Mouse (Mus musculus): Measurements from ENCODE around the gene Tut7. TPM values are rescaled to one million over a fixed set of nuclear protein-coding genes. Genes with fewer than 3 reads are reported as not detected.
"Not testable (repeated sequence)": the region's sequence is repeated elsewhere in the genome, so short reads cannot be mapped to it uniquely, and the experiment has no call there.

Tut7 gene
- polyA plus RNA-seq, 1 experiment from 2014 or later, result 48.1 TPM

GRCm38 (mm10) chr13:59842226-59843210 is 19.6 kb upstream of the Tut7 start:
- Histone ChIP-seq H3K4me2 (0 out of 2 replicates have a peak overlapping the region, but pooled peaks have one; percentile 24), H3K9ac (no peak overlapping the region), H3K27ac (no peak overlapping the region), H3K9me3 (no peaks in the 10 kb centered on the region), H3K4me1 (no peaks in the 10 kb centered on the region), H3K4me3 (replicated peaks) (no peak overlapping the region), H3K27me3 (replicated peaks) (no peaks in the 10 kb centered on the region), H3K36me3 (no peaks in the 10 kb centered on the region)
- WGBS, result 34% methylated on average over 16 of the region's 16 CpGs
- ATAC-seq (ENCODE audit: insufficient read depth, low FRiP score, low read depth), result no peak

DNA sequence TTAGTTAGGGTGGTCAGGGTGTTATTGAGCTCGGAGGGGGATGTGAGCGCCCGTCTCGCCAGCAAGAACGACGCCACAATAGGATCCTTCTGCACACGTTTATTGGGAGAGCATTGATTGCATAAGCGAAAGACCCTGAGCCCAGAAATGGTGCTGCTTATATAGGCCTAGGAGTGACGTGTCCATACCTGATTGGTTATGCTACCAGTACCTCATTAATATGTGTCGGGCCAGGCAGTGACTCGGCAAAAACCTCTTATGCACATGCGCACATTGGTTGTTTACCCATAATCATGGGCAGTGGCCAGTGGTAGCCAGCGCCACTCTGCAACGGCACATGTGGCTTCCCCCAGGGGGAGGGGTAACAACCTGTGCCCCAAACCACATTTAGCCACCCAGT is 18.8 kb upstream of the Tut7 start:
- not testable (repeated sequence) for H3K9ac ChIP-seq; H3K9me3 ChIP-seq; H3K4me1 ChIP-seq; H3K27ac ChIP-seq; H3K27me3 ChIP-seq (replicated peaks); H3K4me3 ChIP-seq (replicated peaks); H3K4me2 ChIP-seq; ATAC-seq (ENCODE audit: insufficient read depth, low FRiP score, low read depth); H3K36me3 ChIP-seq
- WGBS, result 88% methylated on average over 14 of the region's 14 CpGs

DNA sequence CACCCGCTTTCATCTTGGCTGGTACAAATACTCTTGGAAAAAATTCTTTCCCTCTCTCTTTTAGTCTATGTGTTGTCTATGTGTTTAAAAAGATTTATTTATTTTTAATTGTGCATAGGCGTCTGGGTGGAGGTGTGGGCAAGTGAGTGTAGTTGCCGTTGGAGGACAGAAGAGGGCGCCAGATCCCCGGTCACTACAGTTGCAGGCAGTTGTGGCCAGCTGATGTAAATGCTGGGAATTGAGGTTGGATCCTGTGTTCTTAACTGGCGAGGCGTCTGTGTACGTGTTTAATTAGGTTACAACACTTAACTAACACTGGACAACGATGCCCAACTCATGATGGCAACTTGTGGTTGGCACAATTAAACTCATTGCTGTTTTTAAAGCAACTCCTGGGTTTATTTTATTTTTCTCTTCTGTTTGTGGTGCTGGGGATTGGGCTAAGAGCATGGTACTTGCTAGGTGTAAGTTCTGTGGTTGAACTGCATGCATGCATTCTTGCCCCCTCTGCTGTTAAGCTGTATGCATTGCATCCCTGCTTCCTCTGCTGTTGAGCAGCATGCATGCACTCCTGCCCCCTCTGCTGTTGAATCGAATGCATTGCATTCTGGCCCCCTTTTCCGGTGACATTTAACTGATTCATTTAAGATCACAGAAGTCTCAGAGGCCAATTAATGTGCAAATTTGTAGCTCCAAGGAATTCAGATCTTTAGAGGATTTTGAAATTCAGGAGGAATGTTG is 17.7 kb upstream of the Tut7 start:
- WGBS, result 76% methylated on average over 11 of the region's 11 CpGs
- peak; percentile 47; the same call in 1 of the 2 replicates for ATAC-seq (ENCODE audit: insufficient read depth, low FRiP score, low read depth)
- H3K27me3 ChIP-seq (replicated peaks), result no peaks in the 10 kb centered on the region
- H3K4me3 ChIP-seq (replicated peaks), result no peak overlapping the region
- no peaks in the 10 kb centered on the region for H3K36me3 ChIP-seq
- H3K9ac ChIP-seq, result no peak overlapping the region
- H3K4me1 ChIP-seq, result peaks cover 7% of the 10 kb centered on the region; the same call in 1 of the 2 replicates
- H3K4me2 ChIP-seq, result no peak overlapping the region
- H3K27ac ChIP-seq, result no peak overlapping the region
- H3K9me3 ChIP-seq, result no peaks in the 10 kb centered on the region

- H3K27me3 ChIP-seq (replicated peaks), result no peaks in the 10 kb centered on the region
These were observed 16.4 kb upstream of the Tut7 start for GRCm38 (mm10) chr13:59839356-59839755.

DNA sequence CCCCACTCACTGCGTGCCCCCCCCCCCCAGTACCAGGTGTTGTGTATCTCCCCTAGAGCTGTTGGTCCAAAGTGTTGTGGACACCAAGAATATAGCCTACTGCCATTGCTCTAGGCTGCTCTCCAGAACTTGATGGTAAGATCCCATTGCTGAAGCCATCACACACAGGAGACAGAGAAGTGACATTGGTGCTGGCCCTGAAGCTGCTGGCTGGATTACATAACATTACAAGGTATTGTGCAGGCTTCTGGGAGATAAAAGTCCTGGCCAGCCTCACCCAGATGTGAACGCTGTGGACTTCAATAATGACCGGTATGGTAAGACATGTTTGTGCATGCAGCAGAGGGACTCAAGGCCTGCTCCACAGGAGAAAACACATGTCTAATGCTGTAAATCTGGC is 15.5 kb upstream of the Tut7 start:
- Histone ChIP-seq H3K4me3 (replicated peaks) (no peak overlapping the region), H3K9me3 (no peaks in the 10 kb centered on the region), H3K9ac (no peak overlapping the region), H3K36me3 (no peaks in the 10 kb centered on the region), H3K27ac (no peak overlapping the region), H3K4me1 (peaks cover 20% of the 10 kb centered on the region), H3K4me2 (no peak overlapping the region), H3K27me3 (replicated peaks) (no peaks in the 10 kb centered on the region)
- no peak for ATAC-seq (ENCODE audit: insufficient read depth, low FRiP score, low read depth)
- 86% methylated on average over 3 of the region's 3 CpGs for WGBS

More at GRCm38 (mm10) chr13:59839356-59839755, 16.4 kb upstream of the Tut7 start:
- H3K4me1 ChIP-seq, result peaks cover 16% of the 10 kb centered on the region
- no peaks in the 10 kb centered on the region for H3K36me3 ChIP-seq
- H3K27ac ChIP-seq, result no peak overlapping the region
- 94% methylated on average over 9 of the region's 9 CpGs for WGBS
- no peaks in the 10 kb centered on the region for H3K9me3 ChIP-seq
- no peak overlapping the region for H3K9ac ChIP-seq
- ATAC-seq (ENCODE audit: insufficient read depth, low FRiP score, low read depth), result no peak
- H3K4me3 ChIP-seq (replicated peaks), result no peak overlapping the region
- H3K4me2 ChIP-seq, result no peak overlapping the region

DNA sequence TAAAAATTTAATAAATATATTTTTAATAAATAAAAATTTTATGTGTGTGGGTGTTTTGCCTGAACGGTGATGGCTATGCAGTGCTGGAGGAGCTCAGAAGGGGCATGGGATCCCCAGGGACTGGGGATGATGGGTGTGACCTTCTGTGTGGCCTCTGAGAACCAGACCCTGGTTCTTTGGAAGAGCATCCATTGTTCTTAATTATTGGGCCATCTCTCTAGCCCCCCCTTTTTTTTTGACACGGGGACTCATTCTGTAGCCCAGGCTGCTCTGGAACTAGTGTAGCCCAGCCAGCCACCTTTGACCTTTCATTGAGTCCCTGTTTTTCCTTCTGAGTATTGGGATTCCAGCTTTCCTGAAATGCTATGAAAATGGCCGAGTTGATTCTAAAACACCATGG is 13.9 kb upstream of the Tut7 start:
- WGBS, result 71% methylated on average over 3 of the region's 3 CpGs
- Histone ChIP-seq H3K27me3 (replicated peaks) (no peaks in the 10 kb centered on the region), H3K9ac (no peak overlapping the region), H3K4me3 (replicated peaks) (no peak overlapping the region), H3K4me1 (peaks cover 20% of the 10 kb centered on the region), H3K9me3 (no peaks in the 10 kb centered on the region), H3K27ac (no peak overlapping the region), H3K4me2 (no peak overlapping the region), H3K36me3 (no peaks in the 10 kb centered on the region)
- ATAC-seq (ENCODE audit: insufficient read depth, low FRiP score, low read depth), result no peak

GRCm38 (mm10) chr13:59836101-59836798 is 13.3 kb upstream of the Tut7 start:
- Histone ChIP-seq H3K9ac (no peak overlapping the region), H3K9me3 (no peaks in the 10 kb centered on the region), H3K4me2 (peak overlapping the region; percentile 25), H3K4me1 (peaks cover 20% of the 10 kb centered on the region), H3K27ac (peak overlapping the region; percentile 90), H3K36me3 (no peaks in the 10 kb centered on the region), H3K4me3 (replicated peaks) (no peak overlapping the region), H3K27me3 (replicated peaks) (no peaks in the 10 kb centered on the region)
- ATAC-seq (ENCODE audit: insufficient read depth, low FRiP score, low read depth), result peak; percentile 36
- WGBS, result 39% methylated on average over 14 of the region's 14 CpGs

DNA sequence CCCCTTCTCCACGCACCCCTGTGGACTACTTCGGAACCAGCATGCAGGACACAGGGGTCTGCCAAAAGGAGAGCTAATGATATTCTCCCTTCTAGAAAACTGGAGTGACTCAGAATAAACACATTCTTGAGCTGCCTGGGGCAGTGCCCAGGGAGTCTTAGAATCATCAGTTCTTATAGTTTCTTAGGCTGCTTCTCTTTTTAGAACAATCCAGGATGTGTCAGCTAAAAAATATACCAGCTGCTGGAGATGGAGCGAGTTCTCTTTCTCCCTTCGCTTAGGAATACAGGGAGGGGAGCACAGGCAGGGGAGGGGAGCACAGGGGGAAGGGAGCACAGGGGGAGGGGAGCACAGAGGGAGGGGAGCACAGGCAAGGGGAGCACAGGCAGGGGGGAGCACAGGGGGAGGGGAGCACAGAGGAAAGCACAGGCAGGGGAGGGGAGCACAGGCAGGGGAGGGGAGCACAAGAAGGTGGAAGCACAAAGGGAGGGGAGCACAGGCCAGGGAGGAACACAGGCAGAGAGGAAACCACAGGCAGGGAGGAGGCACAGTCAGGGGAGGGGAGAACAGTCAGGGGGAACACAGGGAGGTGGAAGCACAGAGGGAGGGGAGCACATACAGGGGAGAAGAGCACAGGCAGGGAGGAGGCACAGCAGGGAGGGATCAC is 12.0 kb upstream of the Tut7 start:
- WGBS, result 22% methylated on average over 4 of the region's 4 CpGs
- Histone ChIP-seq H3K4me1 (peaks cover 20% of the 10 kb centered on the region), H3K9ac (no peak overlapping the region), H3K36me3 (no peaks in the 10 kb centered on the region), H3K9me3 (no peaks in the 10 kb centered on the region), H3K27me3 (replicated peaks) (no peaks in the 10 kb centered on the region), H3K27ac (peak overlapping the region; percentile 90), H3K4me3 (replicated peaks) (no peak overlapping the region), H3K4me2 (no peak overlapping the region)
- ATAC-seq (ENCODE audit: insufficient read depth, low FRiP score, low read depth), result peak; percentile 63

- H3K9ac ChIP-seq, result no peak overlapping the region
- peaks cover 20% of the 10 kb centered on the region for H3K4me1 ChIP-seq
- no peaks in the 10 kb centered on the region for H3K9me3 ChIP-seq
- no peak overlapping the region for H3K4me2 ChIP-seq
- no peaks in the 10 kb centered on the region for H3K36me3 ChIP-seq
- H3K4me3 ChIP-seq (replicated peaks), result no peak overlapping the region
- 78% methylated on average over 7 of the region's 7 CpGs for WGBS
- H3K27me3 ChIP-seq (replicated peaks), result no peaks in the 10 kb centered on the region
- ATAC-seq (ENCODE audit: insufficient read depth, low FRiP score, low read depth), result no peak
- no peak overlapping the region for H3K27ac ChIP-seq
These were observed 9.9 kb upstream of the Tut7 start for GRCm38 (mm10) chr13:59832871-59833270.

- Histone ChIP-seq H3K9me3 (no peaks in the 10 kb centered on the region), H3K4me2 (no peak overlapping the region), H3K9ac (no peak overlapping the region), H3K4me1 (peaks cover 20% of the 10 kb centered on the region), H3K27ac (no peak overlapping the region), H3K36me3 (no peaks in the 10 kb centered on the region), H3K4me3 (replicated peaks) (no peak overlapping the region), H3K27me3 (replicated peaks) (no peaks in the 10 kb centered on the region)
- no peak for ATAC-seq (ENCODE audit: insufficient read depth, low FRiP score, low read depth)
- WGBS, result 62% methylated on average over 7 of the region's 7 CpGs
These were observed 9.5 kb upstream of the Tut7 start for GRCm38 (mm10) chr13:59832454-59832853.

DNA sequence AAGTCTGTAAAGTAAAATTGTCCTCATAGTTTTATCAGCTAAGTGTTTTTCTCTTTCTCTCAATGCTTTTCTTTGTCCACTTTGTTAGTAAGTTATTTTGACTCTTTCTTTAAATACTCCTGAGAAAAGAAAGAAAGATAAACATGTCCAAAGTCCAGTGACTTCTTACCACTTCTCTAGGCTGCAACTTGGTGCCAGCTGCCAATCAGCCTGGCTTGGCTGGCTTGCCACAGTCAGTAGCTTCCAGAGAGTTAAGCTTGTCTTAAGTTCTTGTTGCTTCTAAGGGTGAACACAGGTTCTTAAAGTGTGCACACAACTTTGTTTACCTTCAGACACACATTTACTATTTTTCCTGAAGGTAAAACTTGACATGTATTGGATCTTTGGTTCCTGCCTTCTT is 3.0 kb upstream of the Tut7 start:
- H3K36me3 ChIP-seq, result no peaks in the 10 kb centered on the region
- peaks cover 10% of the 10 kb centered on the region for H3K4me1 ChIP-seq
- H3K27ac ChIP-seq, result no peak overlapping the region
- no peaks in the 10 kb centered on the region for H3K9me3 ChIP-seq
- H3K27me3 ChIP-seq (replicated peaks), result no peaks in the 10 kb centered on the region
- H3K4me2 ChIP-seq, result no peak overlapping the region
- no peak for ATAC-seq (ENCODE audit: insufficient read depth, low FRiP score, low read depth)
- no peak overlapping the region for H3K4me3 ChIP-seq (replicated peaks)
- no peak overlapping the region for H3K9ac ChIP-seq

Measured in stomach, embryonic 15.5 days (tissue).